Mouse (Mus musculus) WW6 (cell line): Measurements from ENCODE around the gene Dach1.

Experiments used
- DNase-seq: peaks from one replicate; pipeline ENCODE4 v3.0.0-alpha.2; 2013; ENCODE audit warnings: low read depth, low spot score

Dach1 gene

GRCm38 (mm10) chr14:97857276-97857675 is 312.3 kb downstream of the Dach1 start:
- DNase-seq, result no peak

GRCm38 (mm10) chr14:97855345-97855744 is 314.2 kb downstream of the Dach1 start:
- no peak for DNase-seq

- DNase-seq, result no peak
Observed at GRCm38 (mm10) chr14:97850486-97850885, 319.1 kb downstream of the Dach1 start.

- no peak for DNase-seq
Observed at GRCm38 (mm10) chr14:97847641-97848040, 321.9 kb downstream of the Dach1 start.

GRCm38 (mm10) chr14:97839275-97839674 is 330.3 kb downstream of the Dach1 start:
- no peak for DNase-seq

- no peak for DNase-seq
Observed at GRCm38 (mm10) chr14:97829865-97830264, 339.7 kb downstream of the Dach1 start.

GRCm38 (mm10) chr14:97814555-97815175 is 354.9 kb downstream of the Dach1 start:
- no peak for DNase-seq

- DNase-seq, result no peak
Observed at GRCm38 (mm10) chr14:97813557-97813956, 356.0 kb downstream of the Dach1 start.

- no peak for DNase-seq
Observed at GRCm38 (mm10) chr14:97795385-97795952, 374.1 kb downstream of the Dach1 start.

- DNase-seq, result no peak
Observed at GRCm38 (mm10) chr14:97774135-97774767, 395.3 kb downstream of the Dach1 start.

- DNase-seq, result no peak
Observed at GRCm38 (mm10) chr14:97754400-97754799, 415.2 kb downstream of the Dach1 start.

- no peak for DNase-seq
Observed at GRCm38 (mm10) chr14:97753973-97754372, 415.6 kb downstream of the Dach1 start.

- DNase-seq, result no peak
Observed at GRCm38 (mm10) chr14:97743252-97743651, 426.3 kb downstream of the Dach1 start.

- DNase-seq, result no peak
Observed at GRCm38 (mm10) chr14:97742785-97743184, 426.8 kb downstream of the Dach1 start.
